Mouse (Mus musculus) left cerebral cortex, adult 8-10 months (tissue): ENCODE results near the gene Stra6. TPM values are rescaled to one million over a fixed set of nuclear protein-coding genes. Genes with fewer than 3 reads are reported as not detected.

Experiments used
- DNase-seq, 2 experiments: peaks; one replicate each; pipeline ENCODE4 v3.0.0; 2022; ENCODE audit warnings: low spot score in 2 of 2
- total RNA-seq, 4 experiments: library from RNA; stranded (reverse); gene quantifications; 2 replicates each; pipeline ENCODE4 v1.2.4; 2022

The Stra6 gene
- total RNA-seq, 4 experiments from 2014 or later: 11.4 to 13.9 (median 11.7) TPM

DNA sequence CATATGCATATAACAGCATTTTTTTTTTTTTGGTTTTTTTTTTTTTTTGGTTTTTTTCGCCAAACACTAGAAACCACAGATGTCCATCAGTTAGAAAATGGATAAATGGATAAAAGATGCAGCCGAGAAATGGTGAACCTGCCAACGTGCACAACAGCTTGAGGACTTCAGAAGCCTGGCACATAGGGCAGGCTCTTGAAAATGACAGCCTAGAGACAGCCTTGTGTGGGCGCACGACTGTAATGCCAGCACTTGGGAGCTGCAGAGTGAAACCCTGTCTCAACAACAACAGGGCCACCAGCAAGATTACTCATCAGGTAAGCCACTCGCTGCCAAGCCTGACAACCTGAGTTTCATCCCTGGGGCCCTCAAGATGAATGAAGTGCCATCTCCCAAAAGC lies 105.8 kb downstream of the Stra6 start:
- no peak for DNase-seq

DNA sequence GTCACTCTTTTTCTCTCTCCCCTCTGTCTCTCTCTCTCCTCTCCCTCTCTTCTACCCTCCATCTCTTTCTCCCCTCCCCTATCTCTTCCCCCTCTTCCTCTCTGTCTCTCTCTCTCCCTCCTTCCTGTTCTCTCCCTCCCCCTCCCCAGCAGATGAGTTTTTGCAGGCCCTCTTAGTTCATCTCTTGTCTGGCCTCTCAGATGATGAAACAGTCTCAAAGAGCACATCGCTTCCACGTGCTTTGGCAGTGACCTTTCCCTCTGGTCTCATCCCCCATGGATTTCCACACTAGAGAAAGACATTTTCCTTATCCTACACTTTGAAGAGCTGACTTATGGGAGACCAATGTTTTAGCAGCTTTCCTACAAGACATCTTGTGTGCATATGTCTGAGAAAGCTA lies 109.3 kb downstream of the Stra6 start:
- no peak for DNase-seq

DNA sequence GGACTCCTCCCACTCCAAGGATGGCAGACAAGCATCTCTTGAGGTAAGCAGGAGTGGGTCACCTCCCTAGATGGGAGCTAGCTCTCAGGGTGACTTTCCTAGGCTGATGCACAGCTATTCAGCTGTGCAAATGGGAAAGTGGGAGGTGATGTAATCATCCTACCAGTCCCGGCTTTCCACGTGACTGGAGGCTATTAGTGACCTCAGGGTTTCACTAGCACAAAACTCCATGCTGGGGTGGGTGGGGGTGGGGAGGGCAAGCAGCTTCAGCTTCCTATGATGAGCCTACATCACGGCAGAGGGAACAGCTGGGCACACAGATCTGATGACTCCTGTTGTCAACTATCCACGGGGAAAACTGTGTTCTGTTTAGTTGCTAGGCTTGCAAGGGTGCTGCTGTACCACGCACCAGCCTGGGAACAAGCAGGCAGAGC lies 111.2 kb downstream of the Stra6 start:
- peak in 1 of 2 experiments; percentile 61 for DNase-seq

DNA sequence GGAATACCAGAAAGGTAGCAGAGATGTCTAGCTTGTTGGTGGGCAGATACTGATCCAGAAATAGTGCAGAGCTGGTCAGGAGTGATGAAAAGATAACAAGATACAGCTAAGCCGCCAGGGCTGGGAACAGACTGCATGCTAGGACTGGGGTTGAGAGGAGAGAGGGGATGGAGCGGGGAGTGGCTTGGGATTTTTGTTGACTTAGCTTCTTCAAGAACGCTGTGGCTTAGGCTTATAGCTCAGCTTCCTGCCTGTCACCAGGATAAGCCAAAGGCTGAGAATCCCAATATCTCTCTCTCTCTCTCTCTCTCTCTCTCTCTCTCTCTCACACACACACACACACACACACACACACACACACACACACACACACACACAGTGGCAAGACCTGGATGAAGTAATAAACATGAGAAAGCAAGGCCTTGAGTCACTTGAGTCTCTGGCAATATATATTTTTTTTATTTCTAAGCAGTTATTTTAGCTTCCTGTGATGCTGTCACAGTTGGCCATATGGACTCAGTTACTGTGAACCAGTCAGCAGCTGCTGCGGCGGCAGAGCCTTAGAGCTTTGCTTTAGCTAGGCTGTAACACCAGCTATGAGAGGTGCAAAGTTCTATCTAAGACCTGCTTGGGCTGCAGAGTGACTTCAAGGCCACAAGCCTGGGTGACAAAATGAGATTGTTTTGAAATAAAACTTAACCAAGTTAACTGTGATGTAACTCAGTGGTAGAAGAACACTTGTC lies 112.3 kb downstream of the Stra6 start:
- DNase-seq: peak in 1 of 2 experiments; percentile 73

DNA sequence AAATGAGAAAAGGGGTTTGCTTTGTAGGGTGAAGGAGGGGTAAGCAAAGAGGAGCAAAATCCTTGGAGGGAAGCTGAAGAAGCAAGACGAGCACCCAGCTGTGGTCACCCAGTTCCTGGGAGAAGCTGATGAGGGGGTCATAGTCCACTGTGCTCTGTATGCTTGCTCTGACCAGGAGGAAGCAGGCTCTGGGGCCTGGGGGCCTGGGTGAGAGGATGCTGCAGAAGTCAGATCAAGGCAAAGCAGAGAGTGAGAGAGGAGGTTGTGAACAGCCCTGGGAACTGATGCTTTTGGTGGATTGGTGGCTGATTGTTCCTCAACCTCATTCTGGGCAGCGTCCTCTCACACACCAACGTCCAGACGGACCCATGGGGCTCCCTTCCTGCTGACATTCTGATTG lies 113.6 kb downstream of the Stra6 start:
- DNase-seq: no peak

DNA sequence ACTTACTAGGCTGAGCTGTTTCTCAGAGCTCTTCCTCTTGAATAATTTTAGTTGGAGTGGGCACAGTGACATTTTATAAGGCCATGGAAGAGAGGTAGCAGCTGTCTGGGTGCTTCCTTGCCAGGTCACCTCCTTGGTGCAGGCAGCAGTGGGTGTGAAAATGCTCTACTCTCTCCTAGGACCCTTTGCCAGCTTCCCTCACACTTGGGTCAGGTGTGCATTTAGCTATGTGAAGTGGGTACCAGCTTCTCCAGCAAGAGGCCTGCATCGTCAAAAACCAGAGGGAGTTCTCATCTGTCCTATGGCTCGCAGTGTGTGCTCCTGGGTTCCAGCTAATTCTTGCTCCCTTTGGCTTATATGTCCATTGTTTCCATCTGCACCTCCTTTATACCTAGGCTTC lies 115.8 kb downstream of the Stra6 start:
- no peak for DNase-seq

DNA sequence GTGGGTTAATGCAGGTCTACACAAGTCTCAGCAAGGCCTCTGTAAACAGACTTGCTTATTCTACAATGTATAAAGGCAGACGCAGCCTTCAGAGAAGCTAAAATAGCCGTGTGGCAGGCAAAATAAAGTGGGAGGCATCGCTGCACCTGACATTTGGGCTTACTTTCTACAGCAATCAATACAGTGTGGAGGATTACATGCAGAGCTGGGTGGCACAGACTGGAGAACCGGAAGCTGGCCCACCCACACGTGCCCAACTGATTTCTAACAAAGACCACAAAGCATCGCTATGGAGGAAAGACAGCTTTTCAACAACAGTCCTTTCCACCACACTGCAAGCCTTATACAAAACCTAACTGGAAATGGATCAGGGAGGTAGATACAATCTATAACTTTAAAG lies 120.9 kb downstream of the Stra6 start:
- no peak for DNase-seq

DNA sequence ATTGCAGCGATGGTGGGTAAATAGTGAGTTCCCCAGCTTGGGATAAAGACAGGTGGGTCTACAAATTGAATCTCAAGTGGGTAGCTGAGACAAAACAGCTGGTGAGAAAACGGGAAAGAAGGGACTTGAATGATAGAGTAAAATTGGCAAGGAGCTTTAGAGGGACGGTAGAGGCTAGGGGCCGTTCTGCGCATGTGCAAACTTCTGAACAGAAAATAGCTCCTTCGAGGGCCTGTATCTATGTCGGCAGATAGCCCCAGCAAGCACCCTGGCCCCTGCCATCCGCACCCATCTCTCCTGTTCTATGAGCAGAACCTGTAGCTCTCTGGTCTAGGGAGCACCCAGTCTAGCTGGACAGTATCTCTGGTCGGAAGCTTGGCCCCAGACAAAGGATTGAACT lies 130.6 kb downstream of the Stra6 start:
- no peak for DNase-seq

DNA sequence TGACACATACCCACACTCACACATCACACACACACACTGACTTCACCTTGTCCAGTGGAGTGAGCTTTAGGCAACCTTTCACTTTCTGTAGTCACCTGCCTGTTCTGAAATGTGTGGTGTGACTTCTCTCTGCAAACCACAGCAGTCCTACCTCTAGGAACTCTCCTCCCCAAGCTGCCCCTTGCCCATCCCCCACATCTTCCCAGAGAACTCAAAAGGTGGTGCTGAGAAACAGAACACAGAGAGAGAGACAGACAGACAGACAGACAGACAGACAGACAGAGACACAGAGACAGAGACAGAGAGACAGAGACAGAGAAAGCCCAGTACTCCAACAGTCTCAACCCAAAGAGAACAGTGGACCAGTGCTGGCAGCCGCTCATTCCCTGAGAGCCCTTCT lies 132.1 kb downstream of the Stra6 start:
- DNase-seq: no peak

DNA sequence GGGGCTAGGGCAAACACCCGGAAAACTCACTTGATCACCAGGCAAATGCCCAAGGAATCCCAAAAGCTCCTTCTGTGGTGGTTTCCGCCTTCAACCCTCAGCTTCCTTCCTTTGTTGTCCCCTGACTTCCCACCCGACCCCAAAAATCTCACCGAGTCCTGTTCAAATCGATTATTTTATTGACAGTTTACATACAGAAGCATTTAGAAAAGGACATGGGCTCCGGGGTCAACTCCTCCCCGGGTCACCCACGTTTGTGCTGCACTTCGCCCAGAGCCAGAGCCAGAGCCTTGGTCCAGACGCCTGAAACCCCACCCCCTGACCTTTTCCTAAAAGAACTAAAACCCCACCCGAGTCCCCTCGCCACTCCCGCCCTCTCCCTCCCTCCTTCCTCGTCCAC lies 132.6 kb downstream of the Stra6 start:
- no peak for DNase-seq

DNA sequence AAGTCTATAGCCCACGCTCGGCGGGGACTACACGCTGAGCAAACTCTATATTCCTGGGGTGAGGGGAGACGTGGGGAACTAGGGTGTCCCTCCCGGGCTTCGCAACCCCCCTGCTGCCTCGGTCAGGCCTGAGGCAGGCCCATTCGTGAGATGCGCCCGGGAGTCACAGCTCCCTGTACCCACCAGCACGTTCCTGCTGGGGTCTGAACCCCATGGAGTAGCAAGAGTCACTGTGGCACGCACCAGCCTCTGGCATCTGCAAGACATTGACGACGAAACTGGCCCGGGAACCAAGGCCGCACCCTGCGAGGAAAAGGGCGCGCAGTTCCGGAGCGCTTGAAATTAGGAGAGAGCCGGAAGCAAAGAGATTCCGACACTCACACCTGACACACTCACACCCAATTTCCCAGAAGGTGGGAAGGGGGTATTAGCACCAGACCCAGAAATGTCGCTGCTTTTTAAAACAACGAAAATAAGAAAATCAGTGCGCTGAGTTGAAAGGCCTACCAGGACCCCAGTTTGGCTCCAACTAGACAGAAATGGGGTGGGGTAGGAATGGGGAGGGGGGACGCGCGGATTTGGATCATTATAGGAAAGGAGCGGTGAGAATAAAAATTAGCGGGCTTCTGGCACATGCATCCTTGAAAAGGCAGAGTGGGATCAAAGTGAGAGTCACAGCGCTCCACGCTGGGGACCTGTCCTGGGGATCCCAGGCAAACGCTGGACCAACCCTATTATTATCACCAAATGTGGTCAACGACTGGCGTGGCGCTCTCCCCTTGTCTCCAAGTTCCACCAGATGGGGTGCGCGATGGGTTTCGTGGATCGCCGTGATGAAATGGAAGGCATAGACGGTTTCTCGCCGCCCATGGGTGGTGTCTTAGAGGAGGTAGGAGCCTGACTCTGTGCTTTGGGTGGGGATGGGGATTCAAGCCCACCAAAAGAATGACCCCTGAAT lies 133.3 kb downstream of the Stra6 start:
- no peak for DNase-seq

DNA sequence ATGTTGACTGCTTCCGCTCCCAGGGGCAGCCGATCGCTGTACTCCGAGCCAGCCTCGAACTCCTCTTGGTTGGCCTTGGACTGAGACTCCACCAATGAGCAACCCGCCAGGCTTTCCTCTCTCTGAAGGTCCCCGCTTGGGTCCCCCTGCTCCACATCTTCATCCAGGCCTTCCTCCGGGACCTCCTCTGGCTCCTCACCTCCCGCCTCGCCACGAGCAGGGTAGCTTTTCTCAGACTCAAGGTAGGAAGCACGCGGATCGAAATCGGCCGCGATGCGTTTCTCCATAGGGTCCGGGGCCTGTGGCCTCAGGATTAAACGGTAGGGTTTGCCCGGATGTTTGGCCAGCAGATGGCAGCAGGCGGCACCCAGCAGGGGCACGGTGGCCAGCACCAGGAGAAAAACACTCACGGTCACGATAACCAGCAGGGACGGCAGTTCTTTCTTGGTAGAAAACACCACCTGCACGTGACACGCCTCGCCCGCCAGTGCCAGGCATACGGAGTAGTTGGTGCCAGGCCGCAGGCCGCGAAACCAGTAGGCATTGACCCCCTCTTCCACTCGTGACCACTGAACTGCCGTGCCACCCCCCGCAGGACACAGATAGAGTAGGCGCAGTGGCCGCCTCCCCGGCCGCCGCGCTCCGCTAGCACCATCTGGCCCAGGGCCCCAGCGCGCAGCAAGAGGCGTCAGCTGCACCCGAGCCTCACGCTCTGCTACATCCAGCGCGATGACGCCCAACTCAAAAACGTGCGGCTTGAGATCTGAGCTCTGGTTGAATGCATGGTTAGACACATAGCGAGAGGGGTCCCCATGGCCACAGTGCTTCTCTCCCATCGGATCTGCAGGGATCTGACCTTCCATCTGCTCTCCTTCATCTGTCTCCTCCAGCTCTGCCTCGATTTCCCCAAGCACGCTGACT lies 134.5 kb downstream of the Stra6 start:
- DNase-seq: peak in 1 of 2 experiments; percentile 53

DNA sequence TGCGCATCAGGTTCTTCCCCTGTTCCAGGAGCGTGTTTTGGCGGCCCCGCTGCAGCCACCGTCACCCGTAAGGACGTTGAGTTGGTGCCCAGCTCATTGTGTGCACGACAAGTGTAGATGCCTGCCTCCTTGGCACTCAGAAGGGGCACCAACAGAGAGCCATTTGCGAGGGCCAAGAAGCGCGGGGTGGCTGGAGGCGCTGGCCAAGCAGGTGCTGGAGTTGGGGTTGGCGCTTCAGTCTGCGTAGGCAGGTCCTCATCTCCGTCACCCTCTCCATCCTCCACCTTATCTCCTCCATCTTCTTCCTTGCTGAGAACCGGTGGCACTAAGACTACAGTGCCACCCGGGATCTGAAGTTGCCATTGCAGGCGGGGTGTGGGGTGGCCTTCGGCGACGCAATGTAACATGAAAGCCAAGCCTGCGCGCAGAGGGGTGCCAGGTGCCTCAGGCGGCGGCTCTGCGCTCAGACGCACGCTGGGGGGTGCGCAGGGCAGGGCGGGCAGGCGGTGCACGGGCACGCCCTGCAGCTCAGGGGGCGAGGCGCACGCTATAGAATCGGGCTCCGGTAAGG lies 135.3 kb downstream of the Stra6 start:
- DNase-seq: no peak

DNA sequence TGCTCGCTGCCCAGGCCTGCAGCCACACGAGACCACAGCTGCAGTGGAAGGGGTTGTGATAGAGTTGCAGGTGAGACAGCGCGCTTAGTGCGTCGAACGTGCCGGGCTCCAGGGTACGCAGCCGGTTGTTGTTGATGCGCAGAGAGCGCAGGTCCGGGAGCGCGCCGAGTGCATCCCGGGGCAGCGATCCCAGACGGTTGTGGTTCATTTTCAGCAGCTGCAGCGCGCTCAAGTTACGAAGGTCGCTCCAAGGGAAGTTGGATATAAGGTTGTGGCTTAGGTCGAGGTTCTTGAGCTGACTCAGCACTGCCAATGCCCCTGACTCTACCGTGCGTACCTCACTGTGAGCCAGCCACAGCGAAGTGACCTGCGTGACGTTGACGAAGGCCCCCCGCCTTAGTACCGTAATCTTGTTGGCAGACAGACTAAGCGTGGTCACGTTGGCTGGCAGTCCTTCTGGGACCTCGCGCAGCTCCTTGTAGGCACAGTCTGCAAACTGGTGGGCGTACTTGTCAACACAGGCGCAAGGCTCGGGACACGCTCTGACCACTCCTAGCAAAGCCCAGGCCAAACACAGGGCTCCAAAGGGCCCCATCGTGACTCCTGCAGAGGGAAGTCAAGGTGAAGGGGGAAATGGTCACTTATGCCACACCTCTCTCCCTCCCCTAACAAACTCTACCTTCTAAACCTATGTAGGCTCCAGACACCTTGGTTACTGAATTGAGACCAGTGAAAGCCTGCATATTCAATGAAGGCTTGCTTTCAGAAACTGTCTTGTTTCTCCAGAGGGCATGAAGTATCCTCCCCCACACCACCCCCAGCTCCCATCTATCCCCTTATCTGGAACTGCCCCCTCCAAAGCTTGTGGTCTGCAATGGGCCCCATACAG lies 136.0 kb downstream of the Stra6 start:
- DNase-seq: no peak

DNA sequence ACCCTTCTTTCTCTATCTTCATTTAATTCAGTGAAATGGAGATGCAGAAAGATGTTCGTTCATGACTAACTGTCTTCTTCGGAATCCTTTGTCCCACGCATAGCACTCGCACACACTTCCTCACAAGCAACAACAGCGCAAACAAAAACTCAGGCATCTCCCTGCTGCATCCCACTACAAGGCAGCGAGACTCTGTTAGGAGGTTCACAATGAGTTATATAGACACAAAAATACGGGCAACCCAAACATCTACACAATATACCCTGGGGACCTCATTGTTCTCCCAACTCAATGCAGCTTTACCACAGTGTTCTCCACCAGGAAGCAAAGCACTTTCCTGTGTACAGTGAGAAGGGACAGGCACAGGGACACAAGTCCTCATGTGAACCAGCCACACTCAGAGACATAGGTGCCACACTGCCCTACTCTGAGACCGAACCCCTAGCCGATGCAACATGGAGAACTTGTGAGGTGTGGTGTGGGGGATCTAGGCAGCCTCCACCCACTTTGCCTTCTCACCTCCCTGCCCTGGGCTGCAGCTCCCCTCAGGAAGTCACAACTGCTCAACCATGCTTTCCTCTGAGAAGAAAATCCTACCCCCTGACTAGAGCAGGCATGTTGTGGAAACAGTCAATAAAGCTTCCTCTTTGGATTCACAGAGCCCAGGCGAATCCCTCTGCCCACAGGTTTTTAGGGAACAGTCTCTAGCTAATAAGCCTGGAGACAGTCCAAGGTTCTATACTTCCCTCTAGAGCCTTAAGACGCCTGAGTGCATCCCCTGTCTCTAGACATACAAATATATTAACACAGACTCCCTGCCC lies 136.9 kb downstream of the Stra6 start:
- no peak for DNase-seq

DNA sequence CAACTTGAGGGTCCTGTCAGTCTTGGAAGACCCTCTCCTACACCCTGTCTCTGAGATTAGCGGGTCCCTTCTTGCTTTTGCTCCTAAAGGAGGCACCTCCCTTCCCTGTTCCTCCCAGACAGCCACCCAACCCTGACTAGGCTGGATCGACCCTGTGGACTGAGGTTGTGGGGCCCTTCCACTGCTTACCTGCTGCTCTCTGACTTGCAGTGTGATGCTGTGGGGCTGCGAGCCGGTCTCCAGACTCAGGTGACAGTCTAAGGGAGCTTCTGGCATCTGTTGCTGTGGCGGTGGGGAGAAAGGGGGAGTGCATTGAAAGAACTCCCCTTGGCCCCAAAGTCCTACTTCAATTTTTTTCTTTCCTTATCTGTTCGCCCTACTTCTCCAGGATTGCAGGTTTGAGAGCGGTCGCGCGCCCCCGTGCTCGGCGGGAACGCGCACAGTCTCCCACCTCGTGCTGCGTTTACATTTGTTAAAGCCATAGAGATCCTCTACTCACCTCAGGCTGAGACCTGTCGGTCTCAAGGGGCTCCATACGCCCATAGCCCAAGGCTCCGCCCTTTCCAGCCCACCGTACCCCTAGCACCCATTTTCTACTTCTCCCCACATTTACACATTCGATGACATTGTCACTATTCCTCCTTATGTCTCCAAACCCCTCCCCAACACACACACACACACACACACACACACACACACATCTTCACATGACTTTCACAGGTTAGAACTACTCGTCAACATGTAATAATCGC lies 137.7 kb downstream of the Stra6 start:
- peak in 1 of 2 experiments; percentile 59 for DNase-seq

DNA sequence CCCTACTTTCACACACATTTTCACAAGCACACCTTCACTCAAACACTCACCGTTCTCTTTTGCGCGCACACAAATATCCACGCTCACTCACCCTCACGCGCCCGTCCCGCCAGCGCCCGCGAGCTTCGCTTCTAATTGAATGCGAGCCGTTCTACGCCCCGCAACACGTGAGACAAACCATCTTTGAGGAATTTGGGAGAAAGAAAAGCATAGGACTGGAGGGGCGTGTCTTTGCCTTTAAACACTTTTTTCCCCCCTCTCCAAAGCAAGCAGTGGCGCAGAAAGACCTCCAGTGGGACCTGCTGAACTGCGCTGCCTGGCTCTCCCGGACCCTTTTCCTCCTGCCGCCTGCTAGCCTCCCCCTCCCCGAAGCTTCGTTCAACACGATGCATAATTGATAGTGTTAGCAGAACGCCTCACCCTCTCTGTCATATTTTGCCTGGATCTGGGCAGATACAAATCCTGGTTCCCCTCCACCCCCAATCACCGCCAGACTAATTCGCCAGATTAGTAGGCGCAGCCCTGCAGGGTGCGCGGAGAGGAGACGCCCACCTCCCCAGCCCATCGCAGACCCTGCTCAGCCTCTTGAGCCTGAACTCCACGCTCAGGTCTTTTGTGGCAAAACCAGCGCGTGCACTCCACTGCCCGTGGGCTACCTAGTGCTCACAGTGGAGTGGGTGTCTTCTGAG lies 138.4 kb downstream of the Stra6 start:
- DNase-seq: no peak
